In the genomic region with DNA sequence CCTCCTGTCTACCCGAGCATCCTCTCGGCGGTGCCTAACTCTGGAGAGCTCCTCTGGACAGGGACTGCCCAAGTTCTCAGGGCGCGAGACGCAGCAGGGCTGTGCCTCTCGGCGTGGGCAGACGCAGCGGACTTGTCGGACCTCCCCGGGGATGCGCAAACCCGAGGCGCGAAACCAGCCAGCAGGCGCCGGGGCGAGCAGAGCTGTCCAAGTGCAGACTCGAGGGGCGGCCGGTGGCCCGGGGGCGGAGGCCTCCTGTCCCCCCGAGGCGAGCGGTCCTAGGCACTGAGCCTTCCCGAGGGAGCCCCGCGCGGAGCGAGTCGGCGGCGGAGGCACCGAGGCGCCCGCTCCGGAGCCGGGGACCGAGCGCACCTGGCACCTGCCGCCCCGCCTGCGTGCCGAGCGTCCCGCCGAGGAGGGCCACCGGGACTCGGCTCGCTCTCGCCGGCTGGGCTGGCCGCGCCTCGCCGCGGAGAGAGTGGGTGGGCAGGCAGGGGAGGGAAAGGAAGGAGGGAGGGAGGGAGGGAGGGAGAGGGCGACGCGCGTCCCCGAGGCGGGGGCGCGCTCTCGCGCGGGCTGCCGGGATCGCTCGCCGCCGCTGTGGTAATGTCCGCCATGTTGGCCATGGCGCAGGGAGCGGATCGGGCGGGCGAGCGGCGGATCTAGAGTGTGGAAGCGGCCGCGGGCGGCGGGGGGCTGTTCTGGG, we compare ENCODE assay signal across 8 mouse cellular contexts. TPM values are rescaled to one million over a fixed set of nuclear protein-coding genes. Genes with fewer than 3 reads are reported as not detected.
DNase-seq lines count a peak whose midpoint lies in the region; ATAC-seq and TF ChIP-seq lines count a peak whose summit lies in the region.

A gene (plus strand): TSS at position 556 of the 706 bp plus-strand sequence.

- peak; percentile 83 for ATAC-seq in forebrain, embryonic 14.5 days
- peak; percentile 83 for ATAC-seq in liver, postnatal 0 days
- ATAC-seq in neural tube, embryonic 13.5 days (ENCODE audit: low read depth): peak; percentile 87

- no peaks in the 10 kb centered on the region for H3K27me3 ChIP-seq in forebrain, embryonic 14.5 days (replicated peaks; ENCODE audit: control insufficient read depth, insufficient read depth, low read length)
- no peaks in the 10 kb centered on the region for H3K27me3 ChIP-seq in liver, postnatal 0 days (ENCODE audit: insufficient read depth, low read length)
- 0 out of 2 replicates have a peak, but pooled peaks cover 3% of the 10 kb centered on the region for H3K27me3 ChIP-seq in neural tube, embryonic 13.5 days

- no peaks in the 10 kb centered on the region for H3K36me3 ChIP-seq in forebrain, embryonic 14.5 days (ENCODE audit: control insufficient read depth, insufficient read depth, low read length)
- no peaks in the 10 kb centered on the region for H3K36me3 ChIP-seq in liver, postnatal 0 days (replicated peaks; ENCODE audit: insufficient read depth, low read length)
- H3K36me3 ChIP-seq in neural tube, embryonic 13.5 days: no peaks in the 10 kb centered on the region

- peak; percentile 78 for DNase-seq in ES-CJ7 (ENCODE audit: low read depth, low spot score)
- peak; percentile 85 for DNase-seq in cerebellum, adult 11 months
- DNase-seq in forebrain, embryonic 14.5 days (ENCODE audit: low spot score): peak; percentile 90
- peak; percentile 87 to 90 for DNase-seq in heart, postnatal 14 days
- peak; percentile 83 for DNase-seq in layer of hippocampus, adult 11-12 months (ENCODE audit: low spot score)
- peak; percentile 92 for DNase-seq in liver, postnatal 0 days
- peak; percentile 59 for DNase-seq in telencephalon, adult 2 months (ENCODE audit: low read depth, low spot score)

- 0% methylated on average over 55 of the region's 88 CpGs for WGBS in forebrain, embryonic 14.5 days
- WGBS in liver, postnatal 0 days (ENCODE audit: insufficient replicate concordance): under 1% methylated on average over 57 of the region's 88 CpGs
- 1% methylated on average over 63 of the region's 88 CpGs for WGBS in neural tube, embryonic 13.5 days

- no peak for TF ChIP-seq CTCF in liver, postnatal 0 days (IDR thresholded peaks at IDR 0.05; ENCODE audit: low read depth)

- peak within 1 kb of the TSS; percentile 100 for H3K27ac ChIP-seq in forebrain, embryonic 14.5 days (ENCODE audit: low read depth, low read length)
- peak within 1 kb of the TSS; percentile 99 for H3K27ac ChIP-seq in liver, postnatal 0 days (ENCODE audit: low read depth)
- H3K27ac ChIP-seq in neural tube, embryonic 13.5 days (replicated peaks): peak within 1 kb of the TSS; percentile 100

- peak within 1 kb of the TSS; percentile 97 for H3K9ac ChIP-seq in forebrain, embryonic 14.5 days (ENCODE audit: low read length)
- peak within 1 kb of the TSS; percentile 94 for H3K9ac ChIP-seq in liver, postnatal 0 days (replicated peaks)
- H3K9ac ChIP-seq in neural tube, embryonic 13.5 days: peak within 1 kb of the TSS; percentile 98

- H3K4me1 ChIP-seq in forebrain, embryonic 14.5 days (ENCODE audit: control insufficient read depth, insufficient read depth, low read length): peaks cover 15% of the 10 kb centered on the region
- H3K4me1 ChIP-seq in liver, postnatal 0 days (ENCODE audit: insufficient read depth): peaks cover 7% of the 10 kb centered on the region; the same call in 1 of the 2 replicates
- H3K4me1 ChIP-seq in neural tube, embryonic 13.5 days (replicated peaks): peaks cover 38% of the 10 kb centered on the region

- H3K9me3 ChIP-seq in forebrain, embryonic 14.5 days (replicated peaks; ENCODE audit: control insufficient read depth, low read length): no peaks in the 10 kb centered on the region
- no peaks in the 10 kb centered on the region for H3K9me3 ChIP-seq in liver, postnatal 0 days (ENCODE audit: low read length)
- H3K9me3 ChIP-seq in neural tube, embryonic 13.5 days: no peaks in the 10 kb centered on the region

- no peak for TF ChIP-seq EP300 in liver, postnatal 0 days (IDR thresholded peaks at IDR 0.05; ENCODE audit: low read depth)

- intact Hi-C loops in heart, postnatal 14 days (cut with DNase I): loop anchor here (5.0 kb wide), 1 partner anchor 66 kb away; no protein-coding TSS in a partner anchor

- peak within 1 kb of the TSS; percentile 73 for H3K4me2 ChIP-seq in forebrain, embryonic 14.5 days (ENCODE audit: low read length)
- H3K4me2 ChIP-seq in liver, postnatal 0 days (ENCODE audit: low read depth, low read length): peak within 1 kb of the TSS; percentile 90
- peak within 1 kb of the TSS; percentile 83 for H3K4me2 ChIP-seq in neural tube, embryonic 13.5 days

- peak within 1 kb of the TSS; percentile 94 for H3K4me3 ChIP-seq in forebrain, embryonic 14.5 days (ENCODE audit: low read depth, low read length)
- H3K4me3 ChIP-seq in liver, postnatal 0 days (ENCODE audit: low read depth, low read length): peak within 1 kb of the TSS; percentile 88
- H3K4me3 ChIP-seq in neural tube, embryonic 13.5 days: peak within 1 kb of the TSS; percentile 91

RNA-seq across cellular contexts. Expression of the gene that starts here (rescaled TPM):
- polyA plus RNA-seq in forebrain, embryonic 14.5 days (2014; fragmentation: Nextera tagmentation; extraction: Ambion mirVana): 20.7 and 23.3 TPM in 2 replicates
- 10 to 100 TPM; 17.4 to 17.7 TPM for total RNA-seq in heart, postnatal 14 days (2021)
- polyA plus RNA-seq in liver, postnatal 0 days (2015; fragmentation: Nextera tagmentation; extraction: Ambion mirVana): 1.6 and 1.9 TPM in 2 replicates
- polyA plus RNA-seq in neural tube, embryonic 13.5 days (2015; fragmentation: Nextera tagmentation; extraction: Ambion mirVana): 9.8 and 12.5 TPM in 2 replicates

Comparison
In these comparisons a context has a peak if more than half of its experiments do, and no peak if none do; other contexts are left out.
1. Peak in every context shown above with its lines: DNase-seq, ATAC-seq, H3K4me3 ChIP-seq and H3K27ac ChIP-seq.